Mouse (Mus musculus) cerebellum, adult 8-10 months (tissue): Measurements from ENCODE around the gene Kdsr.
"Not testable (repeated sequence)": the region's sequence is repeated elsewhere in the genome, so short reads cannot be mapped to it uniquely, and the experiment has no call there.

Source experiments
- DNase-seq: peaks from one replicate; pipeline ENCODE4 v3.0.0; 2022

The Kdsr gene

DNA sequence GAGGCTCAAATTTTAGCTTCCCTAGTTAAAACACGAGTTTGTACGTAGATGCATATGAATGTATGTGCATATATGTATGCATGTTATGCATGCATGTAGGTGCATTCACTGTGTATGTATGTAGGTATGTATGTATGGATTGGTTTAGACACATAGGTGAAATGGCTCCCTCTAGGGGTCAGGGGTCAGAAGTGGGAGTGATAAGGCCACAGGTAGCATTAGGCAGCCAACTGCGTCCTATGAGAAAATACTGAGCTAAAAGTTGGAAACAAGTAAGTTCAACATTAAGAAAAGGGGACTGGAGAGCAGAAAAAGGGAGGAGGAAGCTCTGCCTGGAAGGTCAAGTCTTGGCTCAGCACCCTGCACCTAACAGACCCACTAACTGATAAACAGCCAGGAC lies 21.4 kb downstream of the Kdsr start:
- no peak for DNase-seq

DNA sequence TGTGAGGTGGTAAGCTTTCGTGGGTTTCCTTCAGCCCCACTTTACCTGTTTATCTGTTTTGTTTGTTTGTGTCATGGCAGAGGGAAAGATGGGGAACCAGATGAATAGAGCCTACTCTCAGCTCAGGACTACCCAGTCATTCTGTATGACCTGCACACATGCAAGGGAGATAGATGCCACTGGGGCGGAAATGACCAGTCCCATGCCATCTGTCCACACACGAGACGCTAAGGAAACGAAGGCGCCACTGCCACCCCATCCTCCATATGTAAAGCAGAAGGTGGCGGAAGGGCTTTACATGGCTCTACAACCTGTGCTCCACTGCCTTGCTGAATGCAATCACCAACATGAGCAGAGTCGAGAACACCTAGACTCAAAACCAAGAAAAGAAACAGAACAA lies 23.3 kb downstream of the Kdsr start:
- DNase-seq: no peak

DNA sequence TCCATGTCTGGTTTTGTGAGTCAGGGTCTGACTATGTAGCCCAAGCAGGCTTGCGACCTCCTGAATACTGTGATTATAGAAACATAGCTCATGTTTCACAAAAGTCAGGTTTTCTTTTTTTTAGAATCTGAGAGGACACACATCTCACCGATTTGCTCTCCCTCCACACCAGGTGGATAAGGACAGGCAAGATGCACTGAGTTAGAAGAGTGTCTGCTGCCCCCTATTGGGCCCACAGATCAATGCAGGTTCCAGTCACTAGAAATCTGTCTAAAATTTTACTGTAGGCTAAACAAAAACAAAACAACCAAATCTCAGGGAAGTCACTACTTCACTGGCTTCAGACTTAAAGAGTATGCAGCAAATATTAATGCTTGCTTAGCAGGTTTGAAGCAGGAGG lies 23.9 kb downstream of the Kdsr start:
- peak; percentile 61 for DNase-seq

DNA sequence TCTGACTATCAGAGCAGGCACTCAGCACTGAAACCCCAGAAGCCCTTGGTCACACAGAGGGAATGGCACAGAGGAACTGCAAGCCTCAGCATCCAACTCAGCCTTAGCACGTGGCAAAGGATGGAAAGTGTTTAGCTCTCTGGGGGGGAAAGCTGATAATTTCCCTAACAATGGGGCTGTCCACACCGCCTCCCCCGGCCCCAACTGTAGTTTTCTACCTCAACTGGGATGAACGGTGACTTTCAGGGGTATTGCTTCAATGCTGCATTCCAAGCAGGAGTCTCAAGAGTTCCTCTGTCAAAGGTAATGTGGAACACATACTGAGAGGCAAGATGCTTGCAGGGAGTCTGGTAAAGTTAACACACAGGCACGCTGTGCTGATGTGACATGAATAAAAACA lies 37.5 kb downstream of the Kdsr start:
- no peak for DNase-seq

DNA sequence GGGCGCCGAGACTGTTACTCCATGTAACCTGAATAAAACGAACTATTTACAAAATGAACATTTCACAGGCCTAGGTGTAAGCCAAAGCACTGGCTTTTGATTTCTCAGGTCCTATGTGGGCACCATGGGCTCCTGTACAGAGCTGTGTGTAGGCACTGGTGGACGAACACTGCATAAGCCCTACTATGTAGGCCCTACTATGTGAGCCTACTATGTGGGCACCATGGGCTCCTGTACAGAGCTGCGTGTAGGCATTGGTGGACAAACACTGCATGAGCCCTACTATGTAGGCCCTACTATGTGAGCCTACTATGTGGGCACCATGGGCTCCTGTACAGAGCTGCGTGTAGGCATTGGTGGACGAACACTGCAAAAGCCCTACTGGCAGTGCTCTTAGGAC lies 41.8 kb downstream of the Kdsr start:
- DNase-seq: not testable (repeated sequence)

DNA sequence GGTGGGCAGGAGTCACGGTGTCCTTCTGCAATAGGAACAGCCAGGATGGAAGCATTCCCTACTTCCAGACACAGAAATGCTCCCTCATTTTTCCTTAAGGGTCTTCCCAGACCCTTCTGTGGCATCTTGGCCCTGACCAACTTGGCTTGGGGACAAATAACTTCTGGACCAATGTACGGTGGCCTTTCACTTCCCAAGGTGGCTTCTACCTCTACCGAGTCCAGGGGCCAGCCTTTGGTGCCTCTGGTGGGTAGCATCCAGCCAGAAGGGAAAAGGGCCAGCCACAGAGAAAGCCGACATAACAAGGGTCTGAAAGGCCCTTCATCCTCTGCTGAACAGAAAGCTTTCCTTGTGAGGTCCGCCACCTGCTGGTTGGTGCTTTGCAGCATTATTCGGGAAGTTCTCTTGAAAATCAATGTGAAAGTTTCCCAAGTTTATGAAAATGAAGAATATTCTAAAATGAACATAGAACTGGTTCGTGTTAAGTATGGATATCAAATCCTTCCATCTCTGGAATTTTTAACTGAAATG lies 42.4 kb downstream of the Kdsr start:
- peak; percentile 52 for DNase-seq

DNA sequence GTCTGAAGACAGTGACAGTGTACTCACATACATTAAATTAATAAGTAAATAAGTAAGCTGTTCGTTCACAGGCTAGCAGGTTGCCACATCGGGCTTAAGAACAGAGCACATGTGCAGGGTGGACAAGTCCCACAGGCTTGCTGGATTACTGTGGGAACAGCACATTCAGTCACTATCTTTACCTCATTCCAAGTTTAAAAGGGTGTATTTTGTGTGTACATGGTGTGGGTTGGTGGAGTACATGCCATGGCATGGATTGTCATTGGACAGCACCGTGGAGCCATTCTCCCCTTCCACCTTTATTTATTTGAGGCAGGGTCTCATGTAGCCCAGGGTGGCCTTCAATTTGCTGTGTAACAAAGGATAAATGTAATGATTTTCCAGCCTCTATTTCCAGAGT lies 43.4 kb downstream of the Kdsr start:
- no peak for DNase-seq

DNA sequence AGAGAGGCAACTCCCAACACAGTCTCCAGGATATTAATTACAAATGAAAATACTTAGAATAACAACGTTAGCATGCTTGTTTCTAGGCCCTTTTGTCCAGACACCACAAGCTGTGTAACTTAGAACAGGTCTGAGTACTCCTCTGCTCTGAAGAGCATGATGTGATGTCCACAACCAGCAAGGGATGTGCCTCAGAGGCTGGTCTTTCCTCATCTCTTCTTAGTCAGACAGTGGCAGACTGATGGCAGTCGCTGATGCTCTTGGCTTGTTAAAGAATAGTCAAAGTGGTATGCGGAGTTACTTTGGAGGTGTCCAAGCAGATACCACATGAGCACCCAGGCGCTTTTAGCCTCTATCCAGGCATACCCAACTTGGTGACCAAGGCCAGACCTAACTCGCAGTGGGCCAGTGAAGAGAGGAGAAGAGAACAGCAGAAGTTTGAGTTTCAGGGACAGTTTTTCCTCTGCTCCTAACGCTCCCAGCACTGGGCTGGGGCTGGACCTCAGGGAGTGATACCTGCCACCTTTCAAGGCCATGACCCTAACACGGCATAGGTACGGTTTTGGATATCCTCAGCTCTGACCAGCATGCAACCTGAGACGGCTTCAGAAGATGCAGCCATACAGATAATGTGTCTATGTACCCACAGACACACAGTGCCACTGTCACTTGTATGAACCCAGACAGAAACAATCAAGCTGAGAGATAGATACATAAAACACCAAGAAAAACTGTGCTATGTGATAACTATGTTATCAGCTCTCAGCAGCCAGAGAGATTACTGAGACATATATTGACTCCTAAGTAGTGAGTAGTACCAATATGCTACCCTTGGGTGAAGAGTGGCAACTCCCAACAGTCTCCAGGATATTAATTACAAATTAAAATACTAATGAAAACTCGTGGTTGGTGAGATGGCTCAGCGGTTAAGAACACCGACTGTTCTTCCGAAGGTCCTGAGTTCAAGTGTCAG lies 44.1 kb downstream of the Kdsr start:
- DNase-seq: no peak

DNA sequence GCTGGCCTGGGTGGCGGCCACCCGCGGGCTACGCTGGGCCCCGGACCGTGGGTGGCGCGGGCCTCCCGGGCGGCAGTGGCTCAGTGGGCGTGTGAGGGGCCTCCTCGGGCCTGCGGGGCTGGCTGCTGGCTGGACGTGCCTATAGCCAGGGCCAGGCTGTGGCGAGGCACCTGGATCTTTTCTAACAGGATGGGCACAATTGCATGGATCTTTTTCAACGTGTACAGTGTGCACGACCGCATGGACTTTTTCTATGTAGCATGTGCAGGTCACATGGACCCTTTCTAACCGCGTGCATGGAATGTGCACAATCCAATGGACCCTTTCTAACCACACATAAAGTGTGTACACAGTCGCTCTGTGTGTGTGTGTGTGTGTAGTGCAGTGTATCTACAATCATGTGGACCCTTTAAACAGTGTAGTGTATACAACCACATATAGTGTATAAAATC lies 45.0 kb downstream of the Kdsr start:
- DNase-seq: no peak

DNA sequence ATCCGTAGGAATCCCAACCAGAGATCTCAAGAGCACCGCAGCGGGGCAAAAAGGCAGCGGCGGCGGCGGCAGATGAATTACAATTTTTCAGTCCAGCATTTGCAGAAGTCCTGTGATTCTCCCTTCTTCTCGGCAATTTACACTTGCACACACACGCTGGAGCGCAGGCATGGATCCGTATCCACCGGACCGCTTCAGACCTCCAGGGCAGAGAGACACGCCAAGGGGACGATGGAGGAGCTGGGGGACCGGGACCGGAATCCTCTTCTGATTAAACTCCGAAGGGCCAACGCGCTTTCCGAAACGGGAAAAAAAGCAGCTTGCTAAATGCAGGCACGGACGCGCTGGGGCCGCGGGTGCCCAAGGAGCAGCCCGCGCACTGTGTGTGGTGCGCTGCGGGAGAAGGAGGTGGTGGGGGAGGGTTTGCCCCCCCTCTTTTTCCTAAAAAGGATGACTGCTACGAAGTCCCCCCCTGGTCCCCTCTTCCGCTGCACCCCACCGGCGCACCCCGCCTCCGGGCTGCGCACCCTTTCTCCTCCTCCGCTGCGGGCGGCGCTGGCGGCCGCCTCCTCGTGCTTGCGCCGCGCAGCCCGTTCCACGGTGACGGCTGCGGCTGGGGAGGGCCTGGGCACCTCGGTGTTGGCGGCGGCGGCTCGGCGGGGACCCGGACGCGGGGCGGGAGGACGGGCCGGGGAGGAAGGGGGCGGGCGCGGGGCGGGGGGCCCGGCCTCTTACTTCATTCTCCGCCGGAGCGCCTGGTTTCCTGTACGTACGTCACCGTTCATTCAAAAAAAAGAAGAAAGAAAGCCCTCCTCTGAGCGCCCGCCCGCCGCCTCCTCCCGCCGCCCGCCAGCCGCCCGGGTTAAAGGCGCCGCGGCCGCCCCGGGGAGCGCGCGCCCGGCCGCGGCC lies 45.7 kb downstream of the Kdsr start, which contains the start of gene Bcl2:
Gene Bcl2 (minus strand): TSS at position 654 of the 909 bp plus-strand sequence.
- peak; percentile 70 for DNase-seq

DNA sequence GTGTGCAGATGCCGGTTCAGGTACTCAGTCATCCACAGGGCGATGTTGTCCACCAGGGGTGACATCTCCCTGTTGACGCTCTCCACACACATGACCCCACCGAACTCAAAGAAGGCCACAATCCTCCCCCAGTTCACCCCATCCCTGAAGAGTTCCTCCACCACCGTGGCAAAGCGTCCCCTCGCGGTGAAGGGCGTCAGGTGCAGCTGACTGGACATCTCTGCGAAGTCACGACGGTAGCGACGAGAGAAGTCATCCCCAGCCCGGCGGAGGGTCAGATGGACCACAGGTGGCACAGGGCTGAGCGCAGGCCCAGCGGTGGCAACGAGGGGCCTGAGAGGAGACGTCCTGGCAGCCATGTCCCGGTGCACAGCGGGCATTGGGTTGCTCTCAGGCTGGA lies 47.2 kb downstream of the Kdsr start:
- peak; percentile 60 for DNase-seq

DNA sequence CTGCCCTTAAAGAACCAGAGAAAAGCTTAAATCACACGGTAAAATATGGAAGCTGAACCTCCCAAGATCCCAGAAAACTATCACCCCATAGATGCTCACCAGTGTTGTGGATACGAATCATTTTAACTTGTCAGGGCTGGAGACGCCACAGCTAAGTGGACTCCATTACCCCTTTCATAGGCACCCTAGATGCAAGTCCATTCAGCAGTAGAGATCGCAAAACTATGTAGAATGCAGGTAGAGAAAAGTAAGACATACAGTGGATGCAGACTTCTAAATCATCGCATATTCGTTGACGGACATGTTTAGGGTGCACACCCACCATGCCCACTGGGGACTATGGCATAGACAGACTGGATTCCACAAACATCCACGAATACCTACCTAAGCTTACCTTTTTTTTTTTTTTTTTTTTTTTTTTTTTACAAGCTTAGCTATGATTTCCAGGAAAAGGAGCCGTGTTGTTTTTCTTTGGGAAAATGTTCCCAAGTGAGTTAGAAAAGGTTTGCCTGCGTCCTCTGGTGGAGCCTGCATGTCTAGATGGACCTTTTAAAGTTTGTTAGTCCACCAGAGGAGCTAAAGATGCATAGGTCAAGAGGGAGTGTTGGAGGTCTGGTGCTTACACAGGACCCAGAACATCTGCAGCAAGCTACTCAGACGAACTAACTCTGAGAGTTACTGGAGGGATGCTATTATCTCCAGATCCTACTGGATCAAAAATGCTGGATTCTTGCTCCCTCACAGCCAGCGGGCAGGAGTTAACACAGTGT lies 48.0 kb downstream of the Kdsr start:
- DNase-seq: no peak

DNA sequence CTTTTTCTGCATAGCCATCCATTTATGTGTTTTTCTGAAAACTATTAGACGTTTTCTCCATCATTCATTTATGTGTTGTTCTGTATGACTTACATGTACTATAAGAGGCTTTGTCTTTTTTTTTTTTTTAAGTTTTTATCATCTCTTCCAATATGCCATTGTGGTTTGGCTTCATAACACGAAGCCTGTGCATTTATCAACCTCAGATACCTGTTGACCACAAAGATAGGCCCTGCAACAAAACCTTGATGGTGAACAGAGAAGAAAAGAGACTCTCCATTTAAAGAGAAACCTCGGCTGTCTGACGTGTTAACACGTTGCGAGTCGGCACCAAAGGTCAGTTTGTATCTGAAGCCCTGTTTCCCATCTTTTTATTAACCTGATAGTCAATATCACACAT lies 49.3 kb downstream of the Kdsr start:
- DNase-seq: no peak

DNA sequence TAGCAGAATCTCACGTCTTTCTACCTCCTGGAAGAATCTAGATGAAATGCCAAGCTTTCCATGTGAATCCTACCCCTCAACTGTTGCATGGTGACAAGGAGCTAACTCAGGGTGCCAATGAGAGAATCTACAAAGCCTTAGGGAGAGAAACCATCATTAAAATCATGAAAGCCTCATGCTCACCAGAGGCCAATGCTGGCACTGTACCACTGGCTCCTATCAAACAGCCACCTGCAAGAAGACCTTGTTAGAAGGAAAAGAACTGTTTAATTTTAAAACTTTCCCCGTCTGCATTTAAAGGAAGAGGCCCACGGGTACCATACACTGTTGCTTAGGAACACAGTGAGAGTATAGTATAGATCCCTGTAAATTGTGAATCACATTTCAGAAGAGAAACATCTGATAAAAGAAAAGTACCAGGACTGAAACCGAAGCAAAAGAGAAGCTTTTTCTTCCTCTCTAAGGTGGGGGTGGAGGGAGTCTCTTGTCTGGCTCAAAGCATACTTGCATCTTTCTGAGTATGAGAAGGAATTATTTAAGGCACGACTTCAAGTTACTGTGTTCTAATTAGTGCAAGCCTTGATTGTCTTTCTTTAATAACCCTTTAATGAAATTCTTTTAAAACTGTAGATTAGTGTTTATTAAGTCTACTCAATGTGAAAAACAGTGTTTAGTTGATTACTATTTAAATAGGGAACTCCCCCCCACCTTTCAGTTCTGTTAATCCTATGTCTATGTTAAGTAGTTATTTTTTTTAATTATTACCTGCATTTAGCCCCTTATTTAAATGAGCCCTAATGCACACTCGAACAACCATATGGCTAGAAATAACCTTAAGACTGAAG lies 52.3 kb downstream of the Kdsr start:
- no peak for DNase-seq

DNA sequence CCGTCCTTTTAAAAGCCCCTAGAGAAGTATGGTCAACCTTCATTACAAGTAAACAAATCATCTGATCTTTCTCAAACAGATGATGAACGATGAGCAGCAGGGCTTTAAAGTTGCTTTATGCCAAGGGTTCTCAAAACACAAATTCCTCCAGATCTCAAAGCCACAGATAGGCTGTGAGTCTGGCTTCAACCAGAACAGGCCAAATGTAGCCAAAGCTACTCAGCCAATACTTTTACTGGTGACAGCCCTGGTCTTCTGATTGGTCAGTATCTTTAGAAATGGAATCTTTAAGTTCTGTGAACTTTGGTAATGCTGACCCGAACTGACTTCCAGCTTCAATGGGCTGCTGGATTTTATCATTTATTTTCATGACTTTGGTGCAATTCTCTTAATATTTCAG lies 56.3 kb downstream of the Kdsr start:
- no peak for DNase-seq

DNA sequence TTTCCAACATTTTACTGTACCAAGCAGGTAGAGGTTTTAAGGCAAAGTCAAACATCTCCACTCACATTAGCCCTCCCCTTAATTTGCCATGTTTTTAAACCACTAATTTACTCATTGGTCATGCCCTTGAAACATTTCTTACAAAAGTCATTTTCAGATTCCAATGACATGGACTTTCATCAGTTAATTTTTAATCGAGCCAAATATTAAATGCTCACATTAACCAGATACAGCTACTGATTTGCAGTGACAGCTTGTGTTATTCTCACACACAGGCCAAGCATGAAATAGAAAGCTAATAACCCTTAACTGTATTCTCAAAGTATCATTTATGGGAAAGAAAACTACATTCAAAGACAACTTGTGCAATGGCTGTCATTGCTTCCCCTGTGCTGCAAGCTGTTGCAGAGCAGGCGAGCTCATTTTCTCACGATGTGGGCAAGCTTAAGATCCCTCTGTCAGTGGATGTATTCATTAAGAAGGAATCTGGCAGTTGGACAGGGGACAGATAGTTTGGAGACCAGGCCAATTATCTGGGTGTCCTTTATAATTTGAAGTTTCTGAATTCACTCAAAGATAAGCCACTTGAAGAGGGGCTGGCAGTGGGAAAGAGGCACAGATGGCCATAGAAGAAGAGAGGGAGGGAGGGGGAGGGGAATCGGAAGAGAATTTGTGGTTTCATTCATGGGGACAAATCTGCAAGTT lies 56.9 kb downstream of the Kdsr start:
- DNase-seq: no peak

DNA sequence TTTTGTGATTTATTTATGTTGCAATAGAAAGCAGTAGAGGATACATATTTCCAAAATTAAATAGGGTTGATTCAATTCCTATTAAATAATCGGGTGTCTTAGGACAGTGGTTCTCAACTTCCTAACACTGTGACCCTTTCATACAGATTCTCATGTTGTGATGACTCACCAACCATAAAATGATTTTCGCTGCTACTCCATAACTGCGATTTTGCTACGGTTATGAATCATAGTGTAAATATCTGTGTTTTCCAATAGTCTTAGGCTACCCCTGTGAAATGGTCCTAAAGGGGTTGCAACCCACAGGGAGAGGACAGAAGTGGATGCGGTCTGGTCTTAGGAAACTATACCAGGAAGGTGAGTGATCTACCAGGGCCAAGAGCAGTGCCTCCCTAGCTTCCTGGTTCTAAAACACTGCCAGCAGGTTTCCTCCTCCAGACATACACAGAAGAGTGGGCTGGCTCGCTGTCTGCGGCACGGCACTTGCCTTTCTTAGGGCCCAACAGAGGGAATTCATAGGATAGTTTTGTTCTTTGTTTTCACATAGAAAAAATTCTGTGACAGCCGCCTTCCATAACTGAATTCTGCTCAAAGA lies 58.9 kb downstream of the Kdsr start:
- no peak for DNase-seq

DNA sequence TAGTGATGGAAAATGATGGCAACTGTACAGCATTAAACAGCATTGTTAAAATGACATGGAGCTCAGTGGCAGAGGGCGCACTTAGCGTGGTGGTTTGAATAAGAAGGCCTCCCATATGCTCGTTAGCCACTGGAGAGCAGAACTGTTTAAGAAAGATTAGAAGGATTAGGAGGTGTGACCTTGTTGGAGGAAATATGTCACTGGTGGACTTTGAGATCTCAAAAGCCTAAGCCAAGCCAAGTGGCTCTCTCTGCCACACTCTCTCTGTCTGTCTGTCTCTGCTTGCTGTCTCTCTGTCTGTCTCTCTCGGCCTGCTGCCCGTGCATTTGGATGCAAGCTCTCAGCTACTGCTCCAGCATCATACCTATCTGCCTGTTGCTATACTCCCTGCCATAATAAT lies 63.1 kb downstream of the Kdsr start:
- no peak for DNase-seq

DNA sequence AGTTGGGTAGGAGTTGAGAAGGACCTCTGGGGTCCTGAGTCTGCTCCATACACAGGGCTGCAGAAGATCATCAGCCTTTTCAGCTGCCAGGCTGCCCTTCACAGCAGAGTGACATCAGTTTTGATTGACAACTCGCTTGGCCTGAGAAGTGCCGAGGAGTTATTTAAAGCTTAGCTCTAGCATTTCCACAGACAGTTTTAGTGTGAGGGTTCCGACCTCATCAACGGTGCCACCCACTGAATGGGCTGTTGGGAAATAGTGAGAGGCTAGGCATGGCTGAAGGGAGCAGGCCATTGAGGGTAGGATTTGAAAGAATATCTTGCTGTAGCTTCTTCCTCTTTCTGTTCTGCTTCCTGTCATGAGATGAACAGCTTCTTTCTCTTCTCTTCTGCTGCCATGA lies 63.9 kb downstream of the Kdsr start:
- no peak for DNase-seq

DNA sequence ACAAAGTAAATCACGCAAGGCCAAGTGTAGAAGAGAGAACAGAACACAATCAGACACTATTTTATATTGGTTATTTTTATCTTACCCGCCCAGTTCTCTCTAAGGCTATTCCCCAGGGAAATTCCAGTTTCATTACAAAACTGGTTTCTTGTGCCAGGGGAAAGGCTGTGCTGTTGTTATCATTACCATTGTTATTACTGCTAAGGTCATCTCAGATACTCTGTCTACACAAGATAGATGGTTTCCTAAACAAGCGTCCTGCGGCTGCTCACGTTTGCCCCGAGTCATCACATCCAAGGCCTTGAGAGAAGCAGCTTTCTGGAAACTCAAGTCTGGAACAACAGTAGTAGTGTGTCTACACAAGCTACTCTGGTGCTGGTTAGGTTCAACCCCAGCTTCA lies 65.2 kb downstream of the Kdsr start:
- no peak for DNase-seq

DNA sequence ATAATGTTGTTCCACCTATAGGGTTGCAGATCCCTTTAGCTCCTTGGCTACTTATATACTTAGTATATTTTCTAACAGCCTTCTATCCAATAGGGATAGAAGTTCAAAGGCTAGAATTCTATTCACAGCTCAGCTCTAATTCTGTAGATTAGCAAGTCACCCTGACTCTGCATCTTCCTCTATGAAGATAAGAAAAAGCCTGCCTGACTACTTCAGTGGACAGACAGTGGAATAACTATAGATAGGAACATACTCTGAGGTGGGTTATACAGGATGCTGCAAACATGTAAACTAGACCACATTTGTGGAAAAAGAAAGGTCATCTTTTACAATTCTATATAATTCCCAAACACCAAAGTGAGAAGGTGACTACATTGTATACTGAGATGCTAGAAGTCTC lies 66.9 kb downstream of the Kdsr start:
- DNase-seq: no peak
